ENCODE assay signal across 9 mouse cellular contexts in genomic region chr8:71394481-71394880, GRCm38 (mm10). TPM values are rescaled to one million over a fixed set of nuclear protein-coding genes. Genes with fewer than 3 reads are reported as not detected.
DNase-seq lines count a peak whose midpoint lies in the region; ATAC-seq lines count a peak whose summit lies in the region.
"Had no signal": no experiment of that assay in that cellular context is flagged by ENCODE, and none has a peak within 500 bp of the region (broad histone marks: within the 10 kb centered on the region; RNA-seq: fewer than 3 reads in every experiment).

No protein-coding gene starts in this region.

- H3K4me1 ChIP-seq in hindbrain, embryonic 15.5 days (replicated peaks) = peaks cover 13% of the 10 kb centered on the region
- peaks cover 4% of the 10 kb centered on the region for H3K4me1 ChIP-seq in hindbrain, embryonic 11.5 days (replicated peaks; ENCODE audit: control insufficient read depth, insufficient read depth, low read length)

- H3K27ac ChIP-seq in hindbrain, embryonic 15.5 days (replicated peaks) = no peak overlapping the region
- H3K27ac ChIP-seq in hindbrain, embryonic 11.5 days (ENCODE audit: low read depth, low read length) = no peak overlapping the region

- H3K4me2 ChIP-seq in hindbrain, embryonic 15.5 days = peak overlapping the region; percentile 18; the same call in 1 of the 2 replicates
- H3K4me2 ChIP-seq in hindbrain, embryonic 11.5 days (replicated peaks; ENCODE audit: low read depth, low read length) = no peak overlapping the region

- no peaks in the 10 kb centered on the region for H3K27me3 ChIP-seq in hindbrain, embryonic 15.5 days
- no peaks in the 10 kb centered on the region for H3K27me3 ChIP-seq in hindbrain, embryonic 11.5 days (ENCODE audit: control insufficient read depth, insufficient read depth, low read length)

- H3K9me3 ChIP-seq in hindbrain, embryonic 15.5 days = no peaks in the 10 kb centered on the region
- no peaks in the 10 kb centered on the region for H3K9me3 ChIP-seq in hindbrain, embryonic 11.5 days (ENCODE audit: control insufficient read depth, low read length)

- H3K9ac ChIP-seq in hindbrain, embryonic 15.5 days = no peak overlapping the region
- no peak overlapping the region for H3K9ac ChIP-seq in hindbrain, embryonic 11.5 days (ENCODE audit: low read depth, low read length)

- WGBS in hindbrain, embryonic 15.5 days = 82% methylated on average over 7 of the region's 7 CpGs
- WGBS in hindbrain, embryonic 11.5 days = 77% methylated on average over 7 of the region's 7 CpGs

- no peak overlapping the region for H3K4me3 ChIP-seq in hindbrain, embryonic 15.5 days
- H3K4me3 ChIP-seq in hindbrain, embryonic 11.5 days (ENCODE audit: low read depth, low read length) = no peak overlapping the region

- ATAC-seq in hindbrain, embryonic 15.5 days (ENCODE audit: low FRiP score, low read depth) = no peak
- ATAC-seq in hindbrain, embryonic 11.5 days (ENCODE audit: low FRiP score) = no peak

- H3K36me3 ChIP-seq in hindbrain, embryonic 15.5 days = peaks cover 3% of the 10 kb centered on the region; the same call in 1 of the 2 replicates
- 0 out of 2 replicates have a peak, but pooled peaks cover 4% of the 10 kb centered on the region for H3K36me3 ChIP-seq in hindbrain, embryonic 11.5 days (ENCODE audit: control insufficient read depth, insufficient read depth, low read length)

- DNase-seq in adrenal gland, adult (ENCODE audit: inconsistent age in 2 of 2, low spot score in 1 of 2) = peak; percentile 17 to 44
- no peak for DNase-seq in adrenal gland, postnatal 4 days (ENCODE audit: low spot score in 2 of 2)
- DNase-seq in hindbrain, embryonic 11.5 days (ENCODE audit: low spot score) = no peak
- peak; percentile 5 for DNase-seq in thymus, postnatal 4 days
- DNase-seq in thymus, postnatal 25 days = no peak
- no peak for DNase-seq in urinary bladder, postnatal 25 days (ENCODE audit: low spot score)
- DNase-seq in layer of hippocampus, postnatal 10 days (ENCODE audit: low spot score in 2 of 2) = no peak

RNA-seq across cellular contexts. Expression of gene Ushbp1, which starts 1.1 kb away (rescaled TPM):
- total RNA-seq in adrenal gland, postnatal 4 days (2021) = 10 to 100 TPM; 21.6 to 21.8 TPM
- 7.6 and 7.7 TPM in 2 replicates for polyA plus RNA-seq in hindbrain, embryonic 15.5 days (2015; fragmentation: Nextera tagmentation; extraction: Ambion mirVana)
- 2.9 and 3.6 TPM in 2 replicates for polyA plus RNA-seq in hindbrain, embryonic 11.5 days (2014; fragmentation: Nextera tagmentation; extraction: Ambion mirVana)
- total RNA-seq in layer of hippocampus, postnatal 10 days (2021) = 1 to 10 TPM; 6.7 to 7.3 TPM
- total RNA-seq: hematopoietic stem cell, adult 5-6 weeks had no signal

RNA-seq across cellular contexts. Expression of gene Babam1, which starts 2.2 kb away (rescaled TPM):
- 100 to 1,000 TPM; 108 to 109 TPM for total RNA-seq in adrenal gland, postnatal 4 days (2021)
- 96.4 and 99.4 TPM in 2 replicates for polyA plus RNA-seq in hindbrain, embryonic 15.5 days (2015; fragmentation: Nextera tagmentation; extraction: Ambion mirVana)
- 102 and 106 TPM in 2 replicates for polyA plus RNA-seq in hindbrain, embryonic 11.5 days (2014; fragmentation: Nextera tagmentation; extraction: Ambion mirVana)
- 10 to 100 TPM; 78.7 to 82.2 TPM for total RNA-seq in layer of hippocampus, postnatal 10 days (2021)

RNA-seq across cellular contexts. Expression of gene Ankle1, which starts 11.3 kb away (rescaled TPM):
- 10 to 100 TPM; 13.5 to 14.6 TPM for total RNA-seq in adrenal gland, postnatal 4 days (2021)
- polyA plus RNA-seq in hindbrain, embryonic 15.5 days (2015; fragmentation: Nextera tagmentation; extraction: Ambion mirVana) = 11.0 and 11.3 TPM in 2 replicates
- 14.4 and 20.8 TPM in 2 replicates for polyA plus RNA-seq in hindbrain, embryonic 11.5 days (2014; fragmentation: Nextera tagmentation; extraction: Ambion mirVana)
- 1 to 10 TPM; 2.2 to 2.7 TPM for total RNA-seq in layer of hippocampus, postnatal 10 days (2021)

RNA-seq across cellular contexts. Expression of gene Nr2f6, which starts 12.7 kb away (rescaled TPM):
- total RNA-seq in adrenal gland, postnatal 4 days (2021) = 10 to 100 TPM; 67.6 to 70.6 TPM
- 29.3 and 31.4 TPM in 2 replicates for polyA plus RNA-seq in hindbrain, embryonic 15.5 days (2015; fragmentation: Nextera tagmentation; extraction: Ambion mirVana)
- polyA plus RNA-seq in hindbrain, embryonic 11.5 days (2014; fragmentation: Nextera tagmentation; extraction: Ambion mirVana) = 69.5 and 78.3 TPM in 2 replicates
- total RNA-seq in layer of hippocampus, postnatal 10 days (2021) = 10 to 100 TPM; 32.2 to 32.5 TPM

RNA-seq across cellular contexts. Expression of gene Ocel1, which starts 23.4 kb away (rescaled TPM):
- 10 to 100 TPM; 12.0 to 13.6 TPM for total RNA-seq in adrenal gland, postnatal 4 days (2021)
- polyA plus RNA-seq in hindbrain, embryonic 15.5 days (2015; fragmentation: Nextera tagmentation; extraction: Ambion mirVana) = 6.6 and 7.4 TPM in 2 replicates
- 3.0 and 3.7 TPM in 2 replicates for polyA plus RNA-seq in hindbrain, embryonic 11.5 days (2014; fragmentation: Nextera tagmentation; extraction: Ambion mirVana)
- total RNA-seq in layer of hippocampus, postnatal 10 days (2021) = 10 to 100 TPM; 17.2 to 17.6 TPM

Comparison
In these comparisons a context has a peak if more than half of its experiments do, and no peak if none do; other contexts are left out.
1. DNase-seq: peak in adrenal gland, adult (2 of 2) and thymus, postnatal 4 days (single experiment); none in adrenal gland, postnatal 4 days (0 of 2), hindbrain, embryonic 11.5 days (single experiment), thymus, postnatal 25 days (single experiment), urinary bladder, postnatal 25 days (single experiment) and layer of hippocampus, postnatal 10 days (0 of 2).